Mouse (Mus musculus) WW6 (cell line): ENCODE results near the gene Lcat.
"Not testable (repeated sequence)": the region's sequence is repeated elsewhere in the genome, so short reads cannot be mapped to it uniquely, and the experiment has no call there.

Experiments used
- DNase-seq: peaks from one replicate; pipeline ENCODE4 v3.0.0-alpha.2; 2013; ENCODE audit warnings: low read depth, low spot score

Lcat gene

DNA sequence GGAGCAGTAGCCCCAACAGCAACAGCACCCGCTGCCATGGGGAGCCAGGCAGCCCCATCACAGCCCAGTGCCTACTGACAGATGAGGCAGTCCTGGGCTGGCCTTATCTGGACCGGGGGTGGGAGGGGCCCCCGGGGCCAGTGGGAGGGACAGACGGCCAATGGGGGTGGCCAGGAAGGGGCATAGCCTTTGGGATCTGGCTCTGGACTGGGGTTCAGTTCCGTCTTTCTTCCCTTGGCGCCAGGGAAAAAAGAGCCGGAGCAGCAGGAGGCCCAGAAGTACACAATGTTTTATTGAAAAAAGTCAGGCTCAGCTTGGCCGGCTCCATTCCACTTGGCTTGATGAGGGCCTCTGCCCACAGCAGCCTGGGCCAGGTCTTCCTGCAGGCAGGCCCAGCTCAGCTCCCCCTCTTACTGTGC lies at the start of gene Lcat:
Gene Lcat, minus strand, starts transcription at position 62 of the 419 bp plus-strand sequence.
- DNase-seq = no peak

DNA sequence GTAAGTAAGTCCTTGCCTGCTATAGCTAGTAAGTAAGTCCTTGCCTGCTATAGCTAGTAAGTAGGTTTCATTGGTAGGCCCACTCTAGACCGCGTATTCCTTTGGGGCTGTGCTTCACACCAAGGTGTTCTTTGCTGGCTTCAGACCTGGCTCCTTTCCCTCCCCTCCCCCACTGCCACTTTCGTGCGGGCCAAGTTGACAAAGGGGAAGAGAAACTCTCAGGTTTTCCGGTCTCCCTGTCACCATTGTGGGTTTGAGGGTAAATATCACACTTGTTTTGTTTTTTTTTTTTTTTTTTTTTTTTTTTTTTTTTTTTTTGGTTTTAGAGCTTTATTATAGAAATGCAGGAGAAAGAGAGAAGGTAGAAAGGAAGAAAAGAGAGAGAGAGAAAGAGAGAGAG lies 49.3 kb upstream of the Lcat start:
- DNase-seq = no peak

DNA sequence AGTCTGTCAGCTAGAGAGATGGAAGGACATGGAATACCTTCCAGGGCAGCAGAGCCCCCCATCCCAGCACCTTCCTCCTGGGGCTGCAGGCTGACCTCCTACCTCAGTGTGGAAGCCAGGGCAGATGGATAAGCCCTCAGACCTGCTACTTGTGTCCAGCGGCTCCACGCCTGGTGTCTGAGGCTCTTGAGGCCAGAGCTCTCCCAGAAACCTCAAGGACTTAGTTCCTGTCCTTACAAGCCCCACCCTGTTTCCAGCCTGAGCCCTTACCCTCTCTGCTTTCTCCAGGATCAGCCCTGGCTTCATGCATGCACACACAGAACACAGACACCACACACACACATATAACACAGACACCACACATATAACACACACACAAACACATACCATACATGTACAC lies 48.4 kb upstream of the Lcat start:
- DNase-seq = no peak

DNA sequence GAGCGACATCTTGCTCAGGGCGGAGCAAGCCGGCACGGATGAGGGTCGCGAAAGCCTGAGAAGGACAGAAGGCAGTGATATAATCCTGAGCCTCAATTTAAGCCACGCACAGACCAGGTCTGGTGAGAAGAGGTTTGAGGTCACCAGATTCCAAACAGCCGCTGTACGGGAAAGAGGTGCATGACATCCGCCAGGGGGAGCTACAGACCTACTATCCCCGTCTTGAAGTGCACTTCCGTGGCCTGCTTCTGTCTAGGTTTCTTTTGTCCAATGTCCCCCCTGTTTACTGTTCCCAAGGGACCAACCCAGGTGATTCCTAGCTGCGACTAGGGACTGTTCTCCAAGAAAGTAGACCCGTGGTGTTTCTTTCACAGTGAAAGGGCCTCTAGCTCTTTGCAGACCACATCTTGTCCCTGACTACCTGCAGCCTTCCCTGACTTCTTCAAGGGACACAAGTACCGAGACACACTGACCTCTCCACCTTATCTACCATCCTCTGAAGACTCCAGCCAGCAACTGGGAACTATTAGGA lies 47.7 kb upstream of the Lcat start, which contains the start of gene Dus2:
Gene Dus2, plus strand, starts transcription at position 482 of the 532 bp plus-strand sequence.
- DNase-seq = peak; percentile 65

DNA sequence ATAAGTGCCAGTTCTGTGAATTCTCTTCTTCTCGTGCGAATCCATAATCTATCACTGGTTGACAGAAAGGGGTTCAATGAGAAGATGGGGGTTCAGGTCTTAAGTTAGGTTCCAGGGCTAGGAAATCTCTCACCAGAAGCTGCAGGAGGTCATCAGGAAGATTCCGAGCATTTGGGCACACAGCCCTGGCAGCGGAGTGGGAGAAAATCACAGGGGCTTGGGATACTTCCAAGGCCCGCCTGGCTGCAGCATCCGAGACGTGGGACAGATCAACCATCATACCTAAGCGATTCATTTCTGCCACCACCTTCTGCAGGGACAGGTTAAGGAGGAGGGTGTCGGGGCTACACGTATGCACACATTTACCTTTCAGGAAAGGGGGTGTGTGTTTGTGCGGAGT lies 45.4 kb upstream of the Lcat start:
- no peak for DNase-seq

DNA sequence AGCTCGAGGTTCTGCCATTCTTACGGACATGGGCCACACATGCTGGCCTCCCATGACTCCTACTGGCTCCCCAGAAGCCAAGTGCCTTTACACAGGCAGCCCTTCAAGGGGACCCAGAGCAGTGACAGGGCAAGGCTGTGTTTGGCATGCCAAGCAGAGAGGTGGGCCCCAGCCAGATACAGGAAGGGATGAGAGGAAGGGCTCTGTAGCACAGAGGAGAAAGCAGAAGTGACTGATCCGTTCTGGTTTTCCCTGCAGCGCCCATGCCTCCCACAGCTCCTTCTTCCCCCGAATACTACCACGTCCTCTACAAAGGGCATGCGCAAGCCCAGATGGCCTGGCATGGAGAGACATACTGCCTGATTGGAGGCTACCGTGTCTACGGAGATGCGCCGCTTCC lies 40.2 kb upstream of the Lcat start:
- not testable (repeated sequence) for DNase-seq

DNA sequence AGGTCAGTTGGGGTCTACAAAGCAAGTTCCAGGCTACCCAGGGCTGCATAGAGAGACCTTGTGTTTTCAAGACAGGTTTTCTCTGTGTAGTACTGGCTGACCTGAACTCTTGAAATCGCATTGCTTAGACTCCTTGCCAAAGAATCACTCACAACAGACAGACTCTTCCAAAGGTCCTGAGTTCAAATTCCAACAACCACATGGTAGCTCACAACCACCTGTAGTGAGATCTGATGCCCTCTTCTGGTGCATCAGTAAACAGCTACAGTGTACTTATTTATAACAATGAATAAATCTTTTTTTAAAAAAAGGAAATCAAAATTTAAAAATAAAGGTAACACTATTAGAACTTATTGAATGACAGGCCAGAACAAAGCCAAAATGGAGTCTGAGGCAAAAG lies 38.0 kb upstream of the Lcat start:
- no peak for DNase-seq

DNA sequence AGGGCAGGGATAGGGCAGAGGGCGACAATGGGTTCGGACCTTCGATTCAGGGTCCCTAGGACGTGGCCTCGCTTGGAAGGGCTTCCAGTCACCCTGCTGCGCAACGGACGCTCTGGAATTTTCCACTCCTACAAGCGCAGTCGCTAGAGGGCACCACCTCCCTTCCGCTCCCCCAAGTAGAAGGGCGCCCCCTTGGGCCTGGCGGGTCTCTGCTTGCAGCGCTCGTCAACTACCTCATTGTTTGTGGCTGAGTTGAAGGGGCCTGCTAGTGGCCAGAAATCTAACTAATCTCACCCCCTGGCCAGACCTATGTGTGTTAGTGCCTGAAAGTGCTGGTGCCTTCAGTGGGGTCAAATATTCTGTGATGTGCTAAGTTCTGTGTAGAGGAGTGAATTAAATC lies 36.1 kb upstream of the Lcat start, which contains the start of gene Dpep3:
Gene Dpep3, minus strand, starts transcription at position 105 of the 400 bp plus-strand sequence.
- no peak for DNase-seq

DNA sequence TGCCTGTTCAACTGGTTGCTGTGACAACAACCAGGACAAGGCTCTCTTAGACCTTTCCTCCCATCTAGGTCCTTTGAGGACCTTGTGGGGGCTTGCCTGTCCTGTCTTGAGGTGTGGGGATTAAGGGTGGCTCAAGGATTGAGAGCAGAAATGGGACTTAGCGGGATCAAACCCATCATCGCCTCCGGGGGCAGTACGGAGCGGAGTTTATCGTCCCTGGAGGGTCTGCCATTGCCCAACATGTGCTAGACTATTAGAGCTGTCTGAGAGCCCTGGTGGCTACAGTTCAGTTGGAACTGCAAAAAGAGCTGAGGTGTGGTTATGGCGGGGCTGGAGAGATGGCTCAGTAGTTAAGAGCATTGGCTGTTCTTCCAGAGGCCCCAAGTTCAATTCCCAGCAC lies 32.2 kb upstream of the Lcat start:
- DNase-seq = peak; percentile 50

DNA sequence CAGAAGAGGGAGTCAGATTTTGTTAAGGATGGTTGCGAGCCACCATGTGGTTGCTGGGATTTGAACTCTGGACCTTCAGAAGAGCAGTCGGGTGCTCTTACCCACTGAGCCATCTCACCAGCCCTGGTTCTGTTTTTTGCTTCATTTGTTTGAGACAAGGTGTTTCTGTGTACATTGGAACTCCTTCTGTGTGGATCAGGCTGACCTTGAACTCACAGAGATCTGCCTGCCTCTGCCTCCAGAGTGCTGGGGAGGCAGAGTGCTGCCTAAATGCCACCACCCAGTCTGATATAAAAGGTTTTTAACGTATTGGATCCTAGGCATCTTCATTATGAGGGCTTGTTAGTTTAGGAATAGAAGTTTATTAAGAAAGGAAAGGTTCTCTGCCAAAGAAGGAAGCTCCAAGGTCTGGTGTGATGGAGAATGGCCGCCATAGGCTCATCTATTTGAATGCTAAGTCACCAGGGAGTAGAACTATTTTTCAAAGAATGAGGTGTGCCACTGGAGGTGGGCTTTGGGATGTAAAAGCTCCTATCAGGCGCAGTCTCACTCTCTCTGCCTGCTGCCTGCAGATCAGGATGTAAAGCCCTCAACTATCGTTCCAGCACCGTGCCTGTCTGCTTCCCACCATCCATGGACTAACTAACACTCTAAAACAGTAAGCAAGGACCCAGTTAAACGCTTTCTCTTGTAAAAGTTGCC lies 28.0 kb upstream of the Lcat start:
- DNase-seq = no peak

DNA sequence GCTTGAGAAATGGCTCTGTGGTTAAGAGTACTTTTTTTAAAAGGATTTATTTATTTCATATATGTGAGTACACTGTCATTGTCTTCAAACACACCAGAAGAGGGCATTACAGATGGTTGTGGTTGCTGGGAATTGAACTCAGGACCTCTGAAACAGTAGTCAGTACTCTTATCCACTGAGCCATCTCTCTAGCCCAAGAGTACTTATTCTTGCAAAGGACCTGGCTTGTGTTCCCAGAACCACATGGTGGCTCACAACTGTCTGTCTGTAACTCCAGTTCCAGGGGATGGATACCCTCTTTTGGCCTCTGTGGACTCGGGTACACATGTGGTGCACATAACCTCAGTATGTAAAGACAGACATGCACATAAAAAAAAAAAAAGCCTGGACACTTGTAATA lies 26.2 kb upstream of the Lcat start:
- no peak for DNase-seq

DNA sequence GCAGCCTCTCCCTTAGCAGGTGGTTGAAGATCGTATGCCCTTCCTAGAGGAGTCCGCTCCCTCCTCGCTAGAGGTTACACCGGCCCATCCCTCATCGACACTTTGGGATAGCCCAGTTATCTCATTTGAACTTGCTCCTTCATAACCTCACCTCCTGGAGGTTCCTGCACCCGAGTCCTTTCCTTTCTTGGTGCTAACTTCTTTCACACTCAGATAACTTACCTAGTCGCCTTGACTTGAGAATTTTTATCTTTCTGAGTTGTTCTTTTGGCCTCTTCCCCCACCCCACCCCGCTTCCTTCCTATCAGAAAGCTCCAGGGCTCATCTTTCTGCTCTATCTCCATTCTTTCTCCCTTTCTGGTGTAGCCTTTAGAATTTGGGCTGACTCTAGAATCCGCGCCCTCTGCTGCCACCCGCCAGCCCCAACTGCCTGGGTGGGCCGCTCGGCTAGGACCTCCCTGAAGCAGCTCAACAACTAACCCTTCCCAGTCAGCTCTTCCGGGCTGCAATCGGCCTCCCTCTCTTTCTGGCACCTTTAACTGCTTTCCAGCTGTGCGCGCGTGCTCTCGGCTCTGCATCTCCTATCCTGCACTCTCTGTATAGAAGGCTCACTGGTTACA lies 23.6 kb upstream of the Lcat start:
- DNase-seq = no peak

DNA sequence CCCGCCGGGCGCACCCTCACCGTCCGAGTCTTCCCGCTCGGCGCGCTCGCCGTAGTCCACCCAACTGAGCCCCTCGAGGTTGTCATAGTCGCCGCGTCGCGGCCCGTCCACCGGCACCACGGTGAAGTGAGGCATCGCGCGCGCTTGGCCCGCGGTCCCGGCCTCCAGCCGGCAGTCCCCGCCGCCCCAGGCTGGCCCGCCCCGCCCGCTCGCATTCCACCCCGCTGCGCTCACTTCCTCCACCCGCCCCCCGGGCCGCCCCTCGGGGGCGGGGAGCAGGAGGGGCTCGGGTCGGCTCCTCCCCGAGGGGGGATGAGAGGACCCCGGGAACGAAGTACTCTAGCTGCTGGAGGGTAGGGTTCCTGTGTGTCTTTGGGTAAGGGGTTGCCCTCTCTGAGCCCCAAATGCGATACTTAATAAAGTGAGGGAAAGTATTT lies 22.7 kb upstream of the Lcat start, which contains the start of gene Slc12a4:
Gene Slc12a4, minus strand, starts transcription at position 193 of the 437 bp plus-strand sequence.
- peak; percentile 48 for DNase-seq

DNA sequence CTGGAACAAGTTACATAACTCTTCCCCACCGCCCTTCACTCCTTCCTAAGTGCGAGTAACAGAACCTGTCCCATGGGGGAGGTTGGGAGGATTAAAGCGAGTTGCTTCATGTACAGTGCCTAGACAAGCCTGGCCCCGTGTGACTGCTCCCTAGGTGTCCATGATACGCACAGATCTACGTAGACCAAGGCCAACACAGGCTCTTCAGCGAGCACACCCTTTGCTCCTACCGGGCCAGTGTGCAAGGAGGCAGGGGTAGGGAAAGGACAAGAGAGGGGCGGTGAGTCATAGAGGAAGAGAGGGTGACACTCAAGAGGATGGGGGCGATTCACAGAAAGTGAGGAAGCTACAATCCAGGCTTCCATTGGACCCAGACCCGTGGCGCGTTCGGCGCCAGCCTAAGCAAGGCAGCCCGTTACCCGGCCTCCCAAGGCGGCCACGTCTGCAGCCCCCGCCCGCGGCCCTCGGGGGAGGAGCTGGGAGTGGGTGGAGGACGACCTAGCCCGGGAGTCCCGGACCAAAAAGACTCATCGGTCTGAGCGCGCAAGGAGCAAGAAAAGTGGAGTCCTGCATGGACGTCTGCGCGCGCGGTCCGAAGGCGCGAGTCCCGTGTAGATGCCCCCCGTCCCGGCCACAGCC lies 22.2 kb upstream of the Lcat start:
- no peak for DNase-seq

DNA sequence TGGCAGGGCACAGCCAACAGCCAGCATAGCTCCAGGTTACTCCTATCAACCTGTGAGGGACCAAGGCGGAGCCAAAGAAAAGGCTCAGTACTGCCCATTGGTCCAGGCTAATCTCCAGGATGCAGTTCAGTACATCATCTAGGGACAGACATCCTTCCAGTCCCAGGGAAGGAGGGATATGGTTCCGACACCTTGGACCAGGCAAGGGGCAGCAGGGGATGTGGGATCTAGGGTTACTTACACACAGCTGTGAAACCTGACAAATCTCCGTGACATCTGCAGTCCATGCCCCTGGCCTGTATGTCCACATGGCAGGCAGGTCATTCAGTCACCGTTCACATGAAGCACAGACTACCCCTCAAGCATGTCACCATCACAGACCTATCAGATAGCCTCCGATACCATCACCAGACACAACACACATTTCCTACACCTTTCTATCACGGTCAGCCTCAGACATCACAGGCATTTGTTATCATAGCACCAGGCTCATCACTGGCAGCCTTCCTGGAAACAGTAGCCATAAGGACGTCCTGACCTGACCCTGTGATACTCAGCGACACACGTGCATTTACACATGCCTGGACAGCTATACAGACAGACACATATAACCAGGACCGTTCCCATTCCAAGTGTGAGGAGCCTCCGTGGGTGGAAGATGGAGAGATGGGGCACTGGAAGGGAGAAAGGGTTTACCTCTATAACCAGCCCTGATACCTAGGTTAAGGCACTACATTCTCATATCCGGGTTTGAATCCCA lies 21.5 kb upstream of the Lcat start:
- DNase-seq = no peak

DNA sequence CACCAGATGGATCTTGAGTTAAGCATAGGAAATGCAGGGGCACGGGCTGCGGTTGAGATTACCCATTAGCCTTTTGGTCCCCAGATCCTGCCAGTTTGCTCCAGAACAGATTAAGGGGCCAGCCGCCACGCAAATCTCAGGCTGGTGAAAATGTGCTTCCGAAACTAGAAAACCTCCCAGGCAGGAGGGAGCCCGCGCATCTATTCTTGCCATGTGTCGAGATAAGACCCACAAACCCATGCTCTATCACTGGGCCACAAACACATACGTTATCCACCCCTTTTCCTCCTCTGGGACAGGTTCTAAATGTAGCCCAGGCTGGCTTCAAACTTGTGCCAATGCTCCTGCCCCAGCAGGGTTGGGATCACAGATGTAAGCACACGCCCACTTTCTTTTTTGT lies 18.4 kb upstream of the Lcat start:
- no peak for DNase-seq

DNA sequence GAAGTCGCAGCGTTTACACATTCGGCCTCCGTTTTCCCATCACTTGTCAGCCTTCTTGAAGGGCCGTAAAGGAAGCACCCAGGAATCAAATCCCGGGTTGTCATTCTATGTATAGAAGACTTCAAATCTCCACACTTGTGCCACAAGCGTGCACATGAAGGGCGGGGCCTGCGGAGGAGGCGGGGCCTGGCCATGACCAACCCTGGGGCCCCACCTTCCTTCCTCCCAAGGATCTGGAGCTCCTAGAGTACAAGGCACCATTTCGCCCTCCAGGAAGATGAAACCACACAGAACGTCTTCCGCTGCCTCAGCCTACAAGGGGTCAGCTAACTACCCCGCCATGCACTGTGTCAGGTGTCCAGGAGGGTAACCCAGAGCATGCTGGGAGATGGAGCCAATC lies 17.9 kb upstream of the Lcat start:
- DNase-seq = no peak

DNA sequence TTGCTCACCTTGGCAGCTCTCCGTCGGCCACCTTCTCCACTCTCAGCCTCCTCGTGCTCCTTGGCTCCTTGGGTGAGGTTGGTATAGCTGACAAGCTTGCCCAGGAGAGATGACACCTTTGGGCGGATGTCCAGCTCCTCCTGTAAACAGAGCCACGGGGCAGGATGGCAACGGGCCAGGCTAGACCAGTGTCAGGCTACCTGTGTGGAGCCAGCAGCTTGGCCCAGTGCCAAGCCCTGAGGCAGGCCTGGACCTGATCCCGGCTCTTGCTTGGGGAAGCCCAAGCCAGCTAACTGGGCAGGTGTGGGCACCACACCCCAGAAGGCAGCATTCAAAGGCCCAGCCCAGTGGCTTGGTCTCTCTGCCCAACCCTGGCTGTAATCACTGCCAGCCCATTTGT lies 16.2 kb upstream of the Lcat start:
- no peak for DNase-seq

DNA sequence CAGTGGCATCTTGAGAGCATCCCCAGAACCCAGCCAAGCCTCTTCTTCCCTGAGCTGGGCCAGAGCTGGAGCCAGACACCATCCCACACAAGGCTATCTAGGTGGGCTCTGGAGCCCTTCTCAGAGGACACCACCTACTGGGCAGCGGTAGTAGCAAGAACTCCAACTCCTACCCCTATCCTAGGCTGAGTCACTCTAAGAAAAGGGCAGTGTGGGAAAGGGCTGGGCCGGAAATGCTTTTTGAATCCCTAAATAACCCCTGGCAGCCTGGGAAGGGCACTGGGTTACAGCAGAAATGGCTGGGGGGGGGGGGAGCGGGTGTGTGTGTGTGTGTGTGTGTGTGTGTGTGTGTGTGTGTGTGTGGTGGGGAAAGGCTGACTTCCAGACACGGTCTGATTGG lies 14.6 kb upstream of the Lcat start:
- DNase-seq = no peak

DNA sequence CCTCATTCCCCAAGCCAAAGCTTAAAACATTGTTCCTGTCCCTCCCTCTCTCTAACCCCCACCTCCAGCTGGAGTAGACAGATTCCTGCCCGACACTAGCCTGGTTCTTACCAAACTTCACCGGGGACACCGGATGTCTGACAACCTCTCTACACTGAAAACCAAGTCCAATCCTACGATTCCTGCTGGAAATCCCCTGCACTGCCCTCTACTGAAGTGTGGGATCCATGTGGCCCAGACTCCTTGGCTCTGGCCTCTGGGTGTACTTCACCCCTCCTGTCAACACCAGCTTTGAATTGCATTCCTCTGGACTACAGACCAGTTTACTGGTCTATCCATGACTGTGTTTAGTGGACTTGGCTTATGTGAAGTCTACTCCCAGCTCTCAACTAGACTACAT lies 13.4 kb upstream of the Lcat start:
- DNase-seq = no peak

DNA sequence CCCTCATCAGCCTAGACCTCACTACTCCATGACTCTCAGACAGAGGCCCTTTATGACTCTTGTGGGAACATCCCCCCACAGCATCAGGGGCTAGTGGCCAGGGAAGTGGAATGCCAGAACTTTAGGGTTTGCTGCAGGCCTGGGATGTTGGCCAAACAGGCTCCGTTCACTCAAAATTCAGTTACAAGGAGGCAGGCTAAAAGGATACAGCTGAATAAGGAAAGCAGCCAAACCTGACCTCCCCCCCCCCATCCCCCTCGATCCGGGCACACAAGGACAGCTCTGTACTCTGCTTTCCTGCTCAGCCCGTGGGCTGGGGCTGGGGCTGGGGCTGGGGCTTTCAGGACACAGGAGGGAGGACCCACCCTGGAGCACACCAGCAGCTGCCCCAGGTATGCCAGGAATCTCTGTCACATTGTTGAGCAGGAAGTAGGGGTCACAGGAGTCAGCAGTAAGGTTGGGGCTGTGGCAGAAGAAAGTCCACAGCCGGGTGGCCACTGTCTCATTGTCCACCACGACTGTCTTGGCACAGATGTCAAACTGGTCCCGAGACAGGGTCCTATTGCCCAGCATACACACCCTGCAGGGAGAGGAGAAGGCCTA lies 8.0 kb upstream of the Lcat start:
- no peak for DNase-seq
